Mouse (Mus musculus): Measurements from ENCODE around the gene Ttc34. TPM values are rescaled to one million over a fixed set of nuclear protein-coding genes. Genes with fewer than 3 reads are reported as not detected.

The Ttc34 gene
- polyA plus RNA-seq, 1 experiment from 2014 or later = 0.31 TPM

DNA sequence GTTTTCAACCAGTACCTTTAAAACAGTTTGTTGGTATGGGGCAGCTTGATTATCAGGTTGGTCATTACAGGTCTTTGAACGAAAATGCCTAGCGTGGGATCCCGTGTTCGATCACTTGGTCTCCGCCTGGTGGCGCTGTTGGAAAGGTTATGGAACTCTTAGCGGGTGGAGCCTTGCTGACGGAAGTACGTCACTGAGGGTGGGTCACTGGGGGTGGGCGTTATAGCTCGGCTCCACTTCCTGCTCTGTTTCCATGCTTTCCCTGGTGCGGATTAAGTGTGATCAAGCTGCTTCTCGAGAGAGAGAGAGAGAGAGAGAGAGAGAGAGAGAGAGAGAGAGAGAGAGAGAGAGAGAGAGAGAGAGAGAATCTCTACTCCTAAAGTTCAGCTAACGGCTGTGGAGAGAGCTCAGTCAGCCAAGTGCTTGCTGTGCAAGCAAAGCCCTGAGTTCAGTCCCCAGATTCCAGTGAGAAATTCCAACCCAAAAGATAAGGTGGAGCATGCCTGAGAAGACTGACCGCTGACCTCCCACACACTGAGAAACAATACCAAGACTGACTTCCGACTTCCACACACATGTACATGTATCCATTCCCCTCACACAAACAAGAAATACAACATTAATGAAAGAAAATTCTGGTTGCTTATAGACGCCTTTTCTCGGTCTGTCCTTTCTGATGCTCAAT lies 40.7 kb downstream of the Ttc34 start:
- H3K9ac ChIP-seq (ENCODE audit: low read length) = peak overlapping the region; percentile 55
- peak overlapping the region; percentile 48 for H3K4me2 ChIP-seq
- ATAC-seq (ENCODE audit: low FRiP score) = peak; percentile 97
- H3K4me3 ChIP-seq (ENCODE audit: low read depth, low read length) = peak overlapping the region; percentile 29
- DNase-seq (ENCODE audit: low spot score, missing footprints) = peak; percentile 99
- peaks cover 8% of the 10 kb centered on the region; the same call in 1 of the 2 replicates for H3K4me1 ChIP-seq (ENCODE audit: control insufficient read depth, insufficient read depth, low read length)
- no peak overlapping the region for H3K27ac ChIP-seq (ENCODE audit: low read depth, low read length)
- H3K27me3 ChIP-seq (ENCODE audit: control insufficient read depth, insufficient read depth, low read length) = 0 out of 2 replicates have a peak, but pooled peaks cover 2% of the 10 kb centered on the region
- H3K36me3 ChIP-seq (ENCODE audit: control insufficient read depth, insufficient read depth, low read length) = no peaks in the 10 kb centered on the region
- 11% methylated on average over 18 of the region's 18 CpGs for WGBS
- H3K9me3 ChIP-seq (ENCODE audit: control insufficient read depth, low read length) = no peaks in the 10 kb centered on the region

DNA sequence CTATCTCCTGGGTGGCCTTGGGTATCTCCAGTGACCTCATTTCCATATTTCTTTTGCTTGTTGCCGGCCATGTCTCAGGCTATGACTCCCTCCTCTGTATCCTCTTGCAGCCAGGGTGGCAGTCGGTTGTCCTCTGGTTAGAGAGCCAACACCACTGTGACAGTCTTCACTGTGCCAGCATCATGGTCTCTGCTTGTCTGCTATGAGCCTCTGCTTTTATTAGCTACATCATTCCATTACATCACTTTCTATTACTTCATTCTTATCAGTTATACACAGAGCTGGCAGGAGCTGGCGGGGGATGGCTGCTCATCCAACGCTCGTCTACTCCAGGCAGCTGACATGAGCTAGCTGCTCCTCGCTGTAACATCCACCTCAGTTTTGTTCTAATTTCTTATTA lies 43.5 kb downstream of the Ttc34 start:
- no peaks in the 10 kb centered on the region for H3K36me3 ChIP-seq (ENCODE audit: control insufficient read depth, insufficient read depth, low read length)
- H3K4me3 ChIP-seq (ENCODE audit: low read depth, low read length) = no peak overlapping the region
- no peaks in the 10 kb centered on the region for H3K27me3 ChIP-seq (ENCODE audit: control insufficient read depth, insufficient read depth, low read length)
- DNase-seq (ENCODE audit: low spot score, missing footprints) (no peak), ATAC-seq (ENCODE audit: low FRiP score) (no peak)
- H3K9me3 ChIP-seq (ENCODE audit: control insufficient read depth, low read length) = no peaks in the 10 kb centered on the region
- H3K27ac ChIP-seq (ENCODE audit: low read depth, low read length) = no peak overlapping the region
- no peak overlapping the region for H3K4me2 ChIP-seq
- peaks cover 8% of the 10 kb centered on the region; the same call in 1 of the 2 replicates for H3K4me1 ChIP-seq (ENCODE audit: control insufficient read depth, insufficient read depth, low read length)
- H3K9ac ChIP-seq (ENCODE audit: low read length) = no peak overlapping the region
- 89% methylated on average over 6 of the region's 6 CpGs for WGBS

DNA sequence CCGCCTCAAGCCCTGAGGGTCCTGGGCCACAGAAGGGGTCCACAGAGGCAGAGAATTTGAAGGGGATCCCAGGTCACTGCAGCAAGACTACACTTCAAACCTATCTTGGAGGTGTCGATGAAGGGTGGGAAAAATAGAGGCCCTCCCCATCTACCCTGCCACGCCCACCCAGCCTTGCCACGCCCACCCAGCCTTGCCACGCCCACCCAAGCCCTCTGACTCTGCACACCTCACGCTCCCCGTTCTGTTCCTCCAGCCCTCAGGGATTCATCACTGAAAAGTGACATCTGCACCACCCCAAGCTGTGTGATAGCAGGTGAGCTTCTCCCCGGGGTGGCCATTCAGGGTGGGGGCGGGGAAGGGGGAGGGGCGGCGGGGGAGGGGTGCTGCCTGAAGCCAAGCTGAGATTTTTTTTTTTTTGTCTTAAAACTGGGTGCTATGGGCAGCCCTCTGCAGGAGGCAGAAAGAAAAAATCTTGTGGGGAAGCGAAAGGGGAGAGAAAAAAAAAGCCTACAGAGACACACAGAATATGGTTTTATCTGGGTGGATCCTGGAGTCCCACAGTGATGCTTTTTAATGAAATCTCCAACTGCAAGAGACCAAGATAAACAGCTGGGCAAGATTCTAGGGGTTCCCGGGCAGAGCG lies 44.9 kb downstream of the Ttc34 start:
- Histone ChIP-seq H3K4me1 (ENCODE audit: control insufficient read depth, insufficient read depth, low read length) (peaks cover 3% of the 10 kb centered on the region; the same call in 1 of the 2 replicates), H3K9me3 (ENCODE audit: control insufficient read depth, low read length) (no peaks in the 10 kb centered on the region), H3K27me3 (ENCODE audit: control insufficient read depth, insufficient read depth, low read length) (no peaks in the 10 kb centered on the region), H3K4me3 (ENCODE audit: low read depth, low read length) (no peak overlapping the region), H3K27ac (ENCODE audit: low read depth, low read length) (no peak overlapping the region), H3K9ac (ENCODE audit: low read length) (no peak overlapping the region), H3K4me2 (no peak overlapping the region), H3K36me3 (ENCODE audit: control insufficient read depth, insufficient read depth, low read length) (no peaks in the 10 kb centered on the region)
- WGBS = 39% methylated on average over 14 of the region's 14 CpGs
- DNase-seq (ENCODE audit: low spot score, missing footprints) = peak; percentile 66
- ATAC-seq (ENCODE audit: low FRiP score) = no peak

DNA sequence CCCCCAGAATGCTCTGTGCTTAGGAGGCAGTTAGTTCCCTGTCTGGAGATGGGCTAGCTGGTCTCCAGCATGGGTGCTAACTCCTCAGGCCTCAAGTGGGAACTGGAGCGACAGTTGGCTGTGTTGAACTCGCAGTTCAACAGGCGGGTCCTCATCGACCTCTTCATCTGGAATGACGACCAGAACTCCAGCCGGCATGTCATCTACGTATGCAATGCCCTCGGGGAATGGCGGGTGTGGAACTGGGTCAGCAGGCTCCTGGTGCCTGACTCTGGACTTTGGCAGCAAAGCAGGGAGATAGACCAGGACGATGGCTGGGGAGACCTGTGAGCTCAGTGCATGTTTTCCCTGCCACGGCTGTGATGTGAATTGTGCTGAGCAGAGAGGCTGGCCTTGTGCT lies 48.2 kb downstream of the Ttc34 start:
- H3K4me1 ChIP-seq (ENCODE audit: control insufficient read depth, insufficient read depth, low read length) = no peaks in the 10 kb centered on the region
- H3K9me3 ChIP-seq (ENCODE audit: control insufficient read depth, low read length) = no peaks in the 10 kb centered on the region
- H3K4me3 ChIP-seq (ENCODE audit: low read depth, low read length) = no peak overlapping the region
- ATAC-seq (ENCODE audit: low FRiP score) (no peak), DNase-seq (ENCODE audit: low spot score, missing footprints) (no peak)
- no peak overlapping the region for H3K27ac ChIP-seq (ENCODE audit: low read depth, low read length)
- no peak overlapping the region for H3K9ac ChIP-seq (ENCODE audit: low read length)
- no peaks in the 10 kb centered on the region for H3K36me3 ChIP-seq (ENCODE audit: control insufficient read depth, insufficient read depth, low read length)
- no peak overlapping the region for H3K4me2 ChIP-seq
- 83% methylated on average over 11 of the region's 11 CpGs for WGBS
- no peaks in the 10 kb centered on the region for H3K27me3 ChIP-seq (ENCODE audit: control insufficient read depth, insufficient read depth, low read length)

DNA sequence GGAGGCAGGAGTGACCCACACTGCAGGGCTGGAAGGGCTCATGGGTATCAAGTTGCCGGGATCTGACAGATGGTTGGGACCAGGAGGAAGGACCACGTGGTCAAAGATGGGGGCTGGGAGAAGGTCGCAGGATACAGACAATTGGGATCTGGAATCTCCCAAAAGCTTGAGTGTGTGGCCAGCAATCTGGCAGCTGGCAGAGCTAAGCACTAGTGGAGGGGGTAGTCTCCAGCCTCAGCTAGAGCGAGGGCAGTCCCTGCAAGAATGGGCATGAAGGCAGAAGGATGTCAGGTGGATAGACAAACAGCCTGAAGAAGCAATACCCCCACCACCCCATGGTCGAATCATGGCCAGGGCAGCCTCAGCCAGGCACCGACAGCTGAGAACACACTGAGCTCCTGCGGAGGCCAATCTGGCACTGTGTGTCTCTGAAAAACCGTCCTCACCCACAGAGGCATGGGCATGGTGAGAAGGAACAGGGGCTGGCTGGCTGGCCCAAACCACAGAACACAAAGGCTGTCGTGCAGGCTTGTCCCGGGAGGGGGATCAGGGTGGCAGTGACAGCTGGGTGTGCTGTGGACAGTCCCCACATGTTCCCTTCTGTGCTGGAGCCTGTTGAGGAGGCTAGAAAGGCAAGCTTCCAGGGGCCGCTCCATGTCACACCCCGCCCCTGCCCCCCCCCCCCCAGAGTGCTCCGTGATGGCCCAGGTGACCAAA lies 49.8 kb downstream of the Ttc34 start:
- no peak overlapping the region for H3K4me2 ChIP-seq
- H3K4me3 ChIP-seq (ENCODE audit: low read depth, low read length) = no peak overlapping the region
- ATAC-seq (ENCODE audit: low FRiP score) (0 out of 2 replicates have a peak, but pooled peaks have one; percentile 30), DNase-seq (ENCODE audit: low spot score, missing footprints) (peak; percentile 75)
- no peaks in the 10 kb centered on the region for H3K4me1 ChIP-seq (ENCODE audit: control insufficient read depth, insufficient read depth, low read length)
- no peaks in the 10 kb centered on the region for H3K27me3 ChIP-seq (ENCODE audit: control insufficient read depth, insufficient read depth, low read length)
- no peak overlapping the region for H3K27ac ChIP-seq (ENCODE audit: low read depth, low read length)
- no peaks in the 10 kb centered on the region for H3K9me3 ChIP-seq (ENCODE audit: control insufficient read depth, low read length)
- H3K36me3 ChIP-seq (ENCODE audit: control insufficient read depth, insufficient read depth, low read length) = no peaks in the 10 kb centered on the region
- 76% methylated on average over 13 of the region's 13 CpGs for WGBS
- no peak overlapping the region for H3K9ac ChIP-seq (ENCODE audit: low read length)

DNA sequence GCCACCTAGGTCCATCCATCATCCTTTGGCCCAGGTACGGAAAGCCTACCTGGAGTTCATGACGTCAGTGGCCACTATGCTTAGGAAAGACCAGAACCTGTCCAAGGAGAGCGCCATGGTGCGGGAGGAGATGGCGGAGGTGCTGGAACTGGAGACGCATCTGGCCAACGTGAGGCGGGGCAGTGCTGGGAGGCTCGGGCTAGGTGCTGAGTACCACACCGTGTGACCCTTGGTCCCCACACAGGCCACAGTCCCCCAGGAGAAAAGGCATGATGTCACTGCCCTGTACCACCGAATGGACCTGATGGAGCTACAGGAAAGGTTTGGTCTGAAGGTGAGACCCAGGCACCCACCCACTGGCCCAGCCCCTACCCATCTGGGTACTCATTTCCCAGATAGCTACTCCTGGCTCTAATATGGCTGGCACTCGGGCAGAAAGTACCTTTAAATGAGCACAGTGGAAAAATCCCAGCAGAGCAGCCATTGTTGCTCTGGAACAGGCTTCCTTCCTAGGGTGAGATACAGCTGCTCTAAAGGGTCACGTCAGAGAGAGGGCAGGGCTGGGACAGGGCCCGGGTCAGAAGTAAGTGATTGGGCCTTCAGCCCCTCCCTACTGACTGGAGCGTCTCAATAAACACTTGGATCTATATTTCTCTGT lies 50.5 kb downstream of the Ttc34 start:
- H3K27ac ChIP-seq (ENCODE audit: low read depth, low read length) = no peak overlapping the region
- H3K27me3 ChIP-seq (ENCODE audit: control insufficient read depth, insufficient read depth, low read length) = no peaks in the 10 kb centered on the region
- no peak for ATAC-seq (ENCODE audit: low FRiP score)

DNA sequence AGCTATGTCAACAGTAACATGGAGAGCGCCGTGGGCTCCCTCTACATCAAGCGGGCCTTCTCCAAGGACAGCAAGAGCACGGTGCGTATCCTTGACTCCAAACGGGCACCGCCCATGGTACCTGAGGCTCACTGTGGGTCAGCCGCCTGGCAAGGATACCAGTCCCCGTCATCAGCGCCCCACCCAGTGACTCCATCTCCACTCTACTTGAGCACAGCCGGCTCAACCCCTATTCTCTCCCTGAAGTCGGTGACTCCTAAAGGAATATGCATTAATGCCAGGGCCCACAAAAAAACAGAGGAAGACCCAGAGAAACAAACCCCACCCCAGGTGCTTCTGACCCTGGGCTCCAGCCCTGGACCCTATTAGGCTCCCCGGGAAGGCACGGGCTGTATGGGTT lies 53.6 kb downstream of the Ttc34 start:
- H3K4me3 ChIP-seq (ENCODE audit: low read depth, low read length) = no peak overlapping the region
- DNase-seq (ENCODE audit: low spot score, missing footprints) = peak; percentile 69
- H3K4me2 ChIP-seq = no peak overlapping the region
- no peaks in the 10 kb centered on the region for H3K9me3 ChIP-seq (ENCODE audit: control insufficient read depth, low read length)
- no peaks in the 10 kb centered on the region for H3K36me3 ChIP-seq (ENCODE audit: control insufficient read depth, insufficient read depth, low read length)
- no peak for ATAC-seq (ENCODE audit: low FRiP score)
- H3K27ac ChIP-seq (ENCODE audit: low read depth, low read length) = no peak overlapping the region
- 89% methylated on average over 14 of the region's 14 CpGs for whole genome bisulfite sequencing
- no peak overlapping the region for H3K9ac ChIP-seq (ENCODE audit: low read length)
- H3K27me3 ChIP-seq (ENCODE audit: control insufficient read depth, insufficient read depth, low read length) = no peaks in the 10 kb centered on the region
- H3K4me1 ChIP-seq (ENCODE audit: control insufficient read depth, insufficient read depth, low read length) = no peaks in the 10 kb centered on the region

More for the DNA sequence above, 50.5 kb downstream of the Ttc34 start:
- 84% methylated on average over 15 of the region's 15 CpGs for WGBS
- Histone ChIP-seq H3K4me3 (ENCODE audit: low read depth, low read length) (no peak overlapping the region), H3K9ac (ENCODE audit: low read length) (no peak overlapping the region), H3K4me2 (no peak overlapping the region), H3K4me1 (ENCODE audit: control insufficient read depth, insufficient read depth, low read length) (no peaks in the 10 kb centered on the region), H3K9me3 (ENCODE audit: control insufficient read depth, low read length) (no peaks in the 10 kb centered on the region), H3K36me3 (ENCODE audit: control insufficient read depth, insufficient read depth, low read length) (no peaks in the 10 kb centered on the region)
- peak; percentile 81 for DNase-seq (ENCODE audit: low spot score, missing footprints)

DNA sequence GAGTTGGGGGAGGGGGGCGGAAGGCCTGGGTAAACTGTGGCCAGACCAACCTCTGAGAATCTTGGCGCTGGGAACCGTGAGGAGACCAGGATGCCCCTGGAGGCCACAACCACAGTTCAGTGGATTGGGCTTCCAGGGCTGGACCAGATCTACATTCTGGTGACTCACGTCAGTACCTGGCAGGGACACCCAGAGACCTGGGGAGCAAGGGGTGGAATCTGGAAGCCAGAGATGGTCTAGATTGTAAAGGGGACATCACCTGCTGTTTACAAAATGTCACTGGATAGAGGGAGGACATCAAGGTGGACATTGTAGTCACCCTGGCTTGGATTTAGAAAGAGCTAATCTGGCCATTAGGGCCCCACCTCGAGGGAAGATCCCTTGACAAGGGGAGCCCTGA lies 58.3 kb downstream of the Ttc34 start:
- 82% methylated on average over 5 of the region's 5 CpGs for WGBS
- Histone ChIP-seq H3K9ac (ENCODE audit: low read length) (no peak overlapping the region), H3K4me3 (ENCODE audit: low read depth, low read length) (no peak overlapping the region), H3K4me2 (no peak overlapping the region), H3K27me3 (ENCODE audit: control insufficient read depth, insufficient read depth, low read length) (no peaks in the 10 kb centered on the region), H3K9me3 (ENCODE audit: control insufficient read depth, low read length) (no peaks in the 10 kb centered on the region), H3K27ac (ENCODE audit: low read depth, low read length) (no peak overlapping the region), H3K36me3 (ENCODE audit: control insufficient read depth, insufficient read depth, low read length) (no peaks in the 10 kb centered on the region), H3K4me1 (ENCODE audit: control insufficient read depth, insufficient read depth, low read length) (peaks cover 12% of the 10 kb centered on the region)
- no peak for ATAC-seq (ENCODE audit: low FRiP score)
- no peak for DNase-seq (ENCODE audit: low spot score, missing footprints)
